Mouse (Mus musculus) thymus, adult 2 months (tissue): Measurements from ENCODE around the gene Araf.

Source experiments
- CTCF ChIP-seq: fragments of 200-500 bp; IDR thresholded peaks from 2 replicates; pipeline ENCODE4 v1.5.1; 2012; ENCODE audit warnings: mild to moderate bottlenecking, control low read depth, low read length, moderate library complexity, borderline replicate concordance; ENCODE audit not compliant: control insufficient read depth, poor library complexity, insufficient read depth; ENCODE audit errors: extremely low read depth
- POLR2A ChIP-seq: fragments of 200-500 bp; IDR thresholded peaks from 2 replicates; pipeline ENCODE4 v1.6.1; 2012; ENCODE audit warnings: mild to moderate bottlenecking, low read length, control low read depth, moderate library complexity; ENCODE audit not compliant: control insufficient read depth, poor library complexity, insufficient read depth; ENCODE audit errors: extremely low read depth

GRCm38 (mm10) chrX:20748829-20749228 lies 48.8 kb upstream of the Araf start:
- TF ChIP-seq CTCF, result no peak
- TF ChIP-seq POLR2A, result no peak
